Mouse (Mus musculus): ENCODE data around the gene Srsf3. TPM values are rescaled to one million over a fixed set of nuclear protein-coding genes. Genes with fewer than 3 reads are reported as not detected.

The Srsf3 gene
- polyA plus RNA-seq (2015; fragmentation: Nextera tagmentation; extraction: Ambion mirVana), result 299 and 319 TPM in 2 replicates

DNA sequence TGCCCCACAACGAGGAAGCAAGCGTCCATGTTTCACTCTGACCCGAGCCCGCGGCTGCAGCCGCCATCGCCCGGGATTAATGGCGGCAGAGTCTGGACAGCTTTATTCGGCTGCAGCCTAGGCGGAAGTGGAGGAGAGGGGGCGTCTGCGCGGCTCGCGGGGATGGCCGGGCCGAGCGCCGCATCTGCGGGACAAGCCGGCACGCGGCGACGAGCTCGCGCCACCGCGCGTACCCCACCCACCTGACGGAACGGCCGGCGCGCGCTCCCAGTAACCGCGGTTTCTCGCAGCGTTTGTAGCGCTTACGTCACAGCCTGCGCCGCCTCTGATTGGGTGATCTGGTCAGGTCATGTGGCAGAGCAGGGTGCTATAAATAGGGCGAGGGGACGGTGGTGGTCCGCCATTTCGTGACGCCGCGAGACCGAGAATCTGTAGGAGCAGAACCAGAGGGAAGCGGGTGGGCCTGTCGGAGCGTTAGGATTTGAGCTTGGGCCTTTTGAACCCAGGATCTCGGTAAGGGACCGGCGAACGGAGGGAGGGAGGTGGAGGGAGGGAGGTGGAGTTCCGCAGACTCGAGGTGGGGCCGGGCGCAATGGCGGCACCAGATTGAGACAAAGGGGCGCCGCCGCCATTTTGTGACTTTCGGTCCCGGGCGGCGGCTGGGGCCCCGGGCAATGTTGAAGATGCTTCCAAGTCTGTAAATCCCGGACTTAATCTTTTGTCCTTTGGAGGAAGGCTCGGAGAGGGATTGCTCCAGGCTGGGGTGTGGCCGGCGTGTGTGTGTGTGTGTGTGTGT, at the start of gene Srsf3:
Gene Srsf3, plus strand, starts transcription at position 355 of the 796 bp plus-strand sequence.

GRCm38 (mm10) chr17:29007641-29008325, 24.6 kb upstream of the Srsf3 start, which contains the start of gene Stk38:
Gene Stk38 (minus strand): TSS chr17:29007995.

GRCm38 (mm10) chr17:29090776-29091175, 58.3 kb downstream of the Srsf3 start, which contains the start of gene Cdkn1a:
Gene Cdkn1a (plus strand): TSS chr17:29090976.

Other genes starting within 250 kb of the Srsf3 start
- gene Brpf3, start 231.5 kb upstream of the Srsf3 start, polyA plus RNA-seq (2015; fragmentation: Nextera tagmentation; extraction: Ambion mirVana), result 7.8 and 13.0 TPM in 2 replicates
- gene Pnpla1, start 174.2 kb upstream of the Srsf3 start, polyA plus RNA-seq (2015; fragmentation: Nextera tagmentation; extraction: Ambion mirVana), result 0.05 and 0.21 TPM in 2 replicates
- gene 4930539E08Rik, start 117.3 kb upstream of the Srsf3 start, polyA plus RNA-seq (2015; fragmentation: Nextera tagmentation; extraction: Ambion mirVana), result 0.04 and 0.13 TPM in 2 replicates
- 0.17 and 0.18 TPM in 2 replicates for gene Pxt1, start 88.8 kb upstream of the Srsf3 start, polyA plus RNA-seq (2015; fragmentation: Nextera tagmentation; extraction: Ambion mirVana)
- gene Kctd20, start 80.7 kb upstream of the Srsf3 start, polyA plus RNA-seq (2015; fragmentation: Nextera tagmentation; extraction: Ambion mirVana), result 45.0 and 47.1 TPM in 2 replicates
- 49.9 and 60.7 TPM in 2 replicates for gene Stk38, start 24.6 kb upstream of the Srsf3 start, polyA plus RNA-seq (2015; fragmentation: Nextera tagmentation; extraction: Ambion mirVana)
- 44.8 and 45.2 TPM in 2 replicates for gene Cdkn1a, start 58.3 kb downstream of the Srsf3 start, polyA plus RNA-seq (2015; fragmentation: Nextera tagmentation; extraction: Ambion mirVana)
- gene Rab44, start 81.5 kb downstream of the Srsf3 start, polyA plus RNA-seq (2015; fragmentation: Nextera tagmentation; extraction: Ambion mirVana), result 0.81 and 1.2 TPM in 2 replicates
- 4.4 and 8.7 TPM in 2 replicates for gene Cpne5, start 205.5 kb downstream of the Srsf3 start, polyA plus RNA-seq (2015; fragmentation: Nextera tagmentation; extraction: Ambion mirVana)
- gene Ppil1, start 231.6 kb downstream of the Srsf3 start, polyA plus RNA-seq (2015; fragmentation: Nextera tagmentation; extraction: Ambion mirVana), result 50.0 and 53.7 TPM in 2 replicates
- gene BC004004, start 236.2 kb downstream of the Srsf3 start, polyA plus RNA-seq (2015; fragmentation: Nextera tagmentation; extraction: Ambion mirVana), result 119 and 127 TPM in 2 replicates

Data from adrenal gland, postnatal 0 days (tissue).